Mouse (Mus musculus) bone marrow, adult 2 months (tissue): ENCODE results near the gene Akna. TPM values are rescaled to one million over a fixed set of nuclear protein-coding genes. Genes with fewer than 3 reads are reported as not detected.

Experiments used
- H3K27ac ChIP-seq: fragments of 200-500 bp; 2 replicates; pipeline ENCODE4 v1.5.1; 2012; ENCODE audit warnings: low read depth, mild to moderate bottlenecking, control low read depth, inconsistent platforms, low read length; ENCODE audit not compliant: control insufficient read depth, poor library complexity, insufficient read depth
- H3K4me1 ChIP-seq: fragments of 200-500 bp; 2 replicates; pipeline ENCODE4 v1.6.1; 2011; ENCODE audit warnings: low read length; ENCODE audit not compliant: control insufficient read depth, insufficient read depth
- H3K4me3 ChIP-seq: fragments of 200-500 bp; replicated peaks from 2 replicates; pipeline ENCODE3; 2011; ENCODE audit warnings: mild to moderate bottlenecking, low read depth, low read length, control low read depth; ENCODE audit not compliant: control insufficient read depth
- CTCF ChIP-seq: fragments of 200-500 bp; IDR thresholded peaks from 2 replicates; pipeline ENCODE4 v1.5.1; 2011; ENCODE audit warnings: low read length, control low read depth; ENCODE audit not compliant: control insufficient read depth, insufficient read depth
- POLR2A ChIP-seq: fragments of 200-500 bp; IDR thresholded peaks from 2 replicates; pipeline ENCODE4 v1.6.1; 2011; ENCODE audit warnings: low read depth, mild to moderate bottlenecking, control low read depth, low read length, borderline replicate concordance; ENCODE audit not compliant: control insufficient read depth
- WGBS: fragments of 180-500 bp; shearing (Covaris S2); methylation state at CpG from one replicate; pipeline ENCODE4 v1.1.7; 2018; 5-methylcytosine and 5-hydroxymethylcytosine counted together
- polyA plus RNA-seq: library from polyadenylated mRNA; stranded (reverse); fragments of >200 nt; gene quantifications from 2 replicates; pipeline ENCODE4 v1.2.4, GENCODE M21; 2011; ENCODE audit warnings: low replicate concordance; ENCODE audit not compliant: missing spikeins, insufficient read depth, insufficient read length

Gene Akna
- polyA plus RNA-seq, 1 experiment = 61.0 TPM

DNA sequence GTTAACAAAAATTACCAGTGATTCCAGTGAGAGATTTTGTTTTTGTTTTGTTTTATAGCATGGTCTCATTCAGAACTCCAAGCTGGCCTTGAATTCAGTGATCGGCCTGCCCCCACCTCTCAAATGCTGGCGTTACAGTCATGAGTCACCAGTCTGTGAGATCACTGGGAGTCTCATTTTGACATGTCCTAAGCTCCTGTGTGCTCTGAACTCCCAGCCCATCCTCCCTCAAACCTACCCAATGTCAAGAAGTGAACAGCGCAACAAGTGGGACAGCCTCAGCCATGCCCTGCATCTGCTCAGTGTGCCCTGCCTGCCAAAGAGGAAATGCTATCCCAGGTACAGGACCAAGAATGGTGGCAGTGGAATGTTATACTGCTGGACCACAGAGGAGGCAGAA is 17.9 kb downstream of the Akna start:
- no peak for TF ChIP-seq POLR2A
- no peak for TF ChIP-seq CTCF
- peak overlapping the region; percentile 88 for H3K27ac ChIP-seq
- WGBS = 72% methylated on average over 3 of the region's 3 CpGs
- peaks cover 25% of the 10 kb centered on the region for H3K4me1 ChIP-seq
- H3K4me3 ChIP-seq = no peak overlapping the region

DNA sequence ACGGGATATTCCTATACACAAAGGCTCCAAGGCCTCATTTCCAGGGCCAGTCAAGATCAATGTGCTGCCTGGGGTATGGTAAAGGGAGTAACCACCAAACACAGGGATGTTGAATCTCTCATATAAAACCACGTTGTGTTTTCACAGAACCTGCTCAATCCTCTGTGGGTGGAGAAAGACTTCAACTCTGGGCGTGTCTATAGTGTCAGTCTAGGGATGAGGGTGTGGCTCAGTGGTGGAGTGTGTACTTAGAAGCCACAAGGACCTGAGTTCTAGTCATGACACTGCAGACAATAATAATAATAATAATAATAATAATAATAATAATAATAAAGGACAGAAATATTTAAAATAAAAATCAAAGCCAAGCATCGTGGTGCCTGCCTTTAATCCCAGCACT is 18.9 kb downstream of the Akna start:
- peaks cover 18% of the 10 kb centered on the region for H3K4me1 ChIP-seq
- no peak overlapping the region for H3K4me3 ChIP-seq
- peak overlapping the region; percentile 38 for H3K27ac ChIP-seq
- 77% methylated on average over 4 of the region's 4 CpGs for WGBS
- TF ChIP-seq CTCF (no peak), POLR2A (no peak)

DNA sequence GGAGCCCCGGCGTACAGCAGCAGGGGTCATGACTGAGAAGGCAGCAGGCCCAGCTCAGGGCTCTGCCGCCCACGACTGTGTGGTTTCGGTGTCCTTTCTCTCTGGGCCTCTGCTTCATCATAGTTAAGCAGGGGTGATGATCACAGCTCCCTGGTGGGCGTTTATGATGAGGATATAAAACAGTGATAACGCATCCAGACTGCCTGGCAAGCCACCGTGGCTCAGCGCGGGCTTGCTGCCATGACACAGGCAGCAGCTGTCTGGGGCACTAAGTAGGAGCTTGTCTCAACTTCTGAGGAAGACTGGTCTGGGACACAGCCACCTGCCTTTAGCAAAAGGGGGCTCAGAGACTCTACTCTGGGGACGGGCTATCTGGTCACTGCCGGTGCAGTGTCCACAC is 19.7 kb downstream of the Akna start:
- Histone ChIP-seq H3K4me1 (peaks cover 13% of the 10 kb centered on the region), H3K27ac (peak overlapping the region; percentile 38), H3K4me3 (no peak overlapping the region)
- WGBS = 66% methylated on average over 12 of the region's 12 CpGs
- TF ChIP-seq CTCF (no peak), POLR2A (no peak)

- H3K4me3 ChIP-seq = no peak overlapping the region
- peaks cover 11% of the 10 kb centered on the region for H3K4me1 ChIP-seq
- WGBS = 66% methylated on average over 4 of the region's 4 CpGs
- TF ChIP-seq CTCF (no peak), POLR2A (no peak)
- peak overlapping the region; percentile 38 for H3K27ac ChIP-seq
Observed at GRCm38 (mm10) chr4:63382676-63383369, 20.3 kb downstream of the Akna start.

- WGBS = 70% methylated on average over 7 of the region's 7 CpGs
- TF ChIP-seq POLR2A = no peak
- peak; percentile 38; the same call in 1 of the 2 replicates for TF ChIP-seq CTCF
- H3K4me1 ChIP-seq = peaks cover 4% of the 10 kb centered on the region
- H3K4me3 ChIP-seq = no peak overlapping the region
- H3K27ac ChIP-seq = no peak overlapping the region
Observed at GRCm38 (mm10) chr4:63377483-63377882, 25.7 kb downstream of the Akna start.

DNA sequence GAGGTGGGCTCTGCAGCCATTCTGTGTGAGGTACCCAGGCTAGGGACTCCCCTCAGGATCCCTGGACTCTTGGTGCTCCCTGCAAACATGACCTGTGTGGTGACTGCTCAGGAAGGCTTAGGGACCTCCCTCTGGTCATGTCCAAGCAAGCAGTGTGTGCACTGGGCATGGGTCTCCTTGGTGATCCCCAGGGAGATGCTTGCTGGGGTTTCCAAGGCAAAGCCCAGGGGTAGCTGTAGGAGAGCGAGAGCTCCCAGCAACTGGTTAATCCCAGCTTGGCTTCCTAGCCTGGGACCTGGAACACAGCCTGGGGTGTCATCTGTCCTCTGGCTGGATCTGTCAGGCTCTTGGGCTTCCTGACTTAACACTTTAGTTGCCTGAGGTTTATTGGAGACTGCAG is 27.8 kb downstream of the Akna start:
- Histone ChIP-seq H3K4me3 (no peak overlapping the region), H3K4me1 (peaks cover 4% of the 10 kb centered on the region; the same call in 1 of the 2 replicates), H3K27ac (peak overlapping the region; percentile 89)
- WGBS = 93% methylated on average over 1 of the region's 1 CpGs
- no peak for TF ChIP-seq CTCF
- no peak for TF ChIP-seq POLR2A

DNA sequence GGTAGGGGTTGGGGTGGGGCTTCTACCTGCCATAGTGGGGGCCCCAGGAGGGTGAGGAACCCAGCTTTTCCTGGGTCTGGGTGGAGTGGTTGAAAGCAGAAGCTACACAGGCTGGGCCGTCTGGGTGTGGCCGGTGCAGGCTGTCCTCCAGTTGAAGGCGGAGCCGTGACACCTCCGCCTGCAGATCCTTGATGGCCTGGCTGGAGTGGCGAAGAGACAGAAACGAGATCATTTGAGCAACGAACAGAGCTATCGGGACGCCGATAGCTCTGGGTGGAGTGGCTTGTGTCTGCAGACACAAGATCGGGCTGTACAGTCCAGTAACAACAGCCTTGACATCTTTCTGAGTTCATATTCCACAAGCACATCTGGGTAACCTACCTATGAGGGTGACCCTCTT is 28.8 kb downstream of the Akna start:
- TF ChIP-seq POLR2A (peak; percentile 47; the same call in 1 of the 2 replicates), CTCF (no peak)
- no peak overlapping the region for H3K4me3 ChIP-seq
- peaks cover 4% of the 10 kb centered on the region; the same call in 1 of the 2 replicates for H3K4me1 ChIP-seq
- 56% methylated on average over 12 of the region's 12 CpGs for WGBS
- H3K27ac ChIP-seq = peak overlapping the region; percentile 89

GRCm38 (mm10) chr4:63373404-63373803 is 29.8 kb downstream of the Akna start:
- H3K27ac ChIP-seq = peak overlapping the region; percentile 69
- WGBS = 66% methylated on average over 8 of the region's 8 CpGs

More at GRCm38 (mm10) chr4:63373404-63373803, 29.8 kb downstream of the Akna start:
- TF ChIP-seq CTCF (no peak), POLR2A (no peak)
- Histone ChIP-seq H3K4me3 (no peak overlapping the region), H3K4me1 (peaks cover 4% of the 10 kb centered on the region; the same call in 1 of the 2 replicates)
